7 mouse cellular contexts compared by ENCODE assay signal in genomic region chr3:38232111-38233076, GRCm38 (mm10).
DNase-seq lines count a peak whose midpoint lies in the region; TF ChIP-seq lines count a peak whose summit lies in the region.

No protein-coding gene starts in this region.

- H3K36me3 ChIP-seq in testis, adult 2 months (ENCODE audit: control insufficient read depth, insufficient read depth, low read length), result no peaks in the 10 kb centered on the region

- H3K27ac ChIP-seq in testis, adult 2 months (ENCODE audit: control insufficient read depth, insufficient read depth, low read depth, low read length), result peak overlapping the region; percentile 40; the same call in 1 of the 2 replicates

- intact Hi-C loops in gastrocnemius, postnatal 36 days (cut with DNase I), result no loop called here

- H3K4me1 ChIP-seq in testis, adult 2 months (ENCODE audit: control insufficient read depth, insufficient read depth, low read length), result peaks cover 3% of the 10 kb centered on the region

- peak; percentile 92 for DNase-seq in brain, embryonic 14.5 days (ENCODE audit: low read depth)
- DNase-seq in cerebellum, postnatal 36 days, result peak; percentile 42 to 56
- DNase-seq in gastrocnemius, postnatal 36 days, result peak; percentile 56 to 76
- peak; percentile 24 for DNase-seq in hindlimb bud, embryonic 11.5 days (ENCODE audit: extremely low spot score, low read depth, low spot score)
- peak; percentile 77 to 89 for DNase-seq in lung, postnatal 4 days
- no peak for DNase-seq in frontal cortex, postnatal 10 days (ENCODE audit: low spot score in 2 of 2)

- H3K27me3 ChIP-seq in testis, adult 2 months (ENCODE audit: control insufficient read depth, insufficient read depth, low read length), result no peaks in the 10 kb centered on the region

- TF ChIP-seq CTCF in brain, embryonic 14.5 days (IDR thresholded peaks at IDR 0.05; ENCODE audit: borderline replicate concordance, extremely low read depth, insufficient read depth, insufficient read length), result no peak
- TF ChIP-seq CTCF in testis, adult 2 months (IDR thresholded peaks at IDR 0.05; ENCODE audit: control insufficient read depth, insufficient read depth, insufficient replicate concordance, low read depth, low read length), result no peak

- H3K4me3 ChIP-seq in testis, adult 2 months (ENCODE audit: control insufficient read depth, low read depth, low read length), result no peak overlapping the region

- TF ChIP-seq POLR2A in brain, embryonic 14.5 days (IDR thresholded peaks at IDR 0.05; ENCODE audit: borderline replicate concordance, extremely low read depth, insufficient read depth, insufficient read length, poor library complexity, severe bottlenecking), result no peak
- TF ChIP-seq POLR2A in testis, adult 2 months (IDR thresholded peaks at IDR 0.05; ENCODE audit: control insufficient read depth, low read depth, low read length), result no peak

Comparison
In these comparisons a context has a peak if more than half of its experiments do, and no peak if none do; other contexts are left out.
1. DNase-seq: peak in brain, embryonic 14.5 days (single experiment), cerebellum, postnatal 36 days (2 of 2), gastrocnemius, postnatal 36 days (2 of 2), hindlimb bud, embryonic 11.5 days (single experiment) and lung, postnatal 4 days (2 of 2); none in frontal cortex, postnatal 10 days (0 of 2).